19 mouse cellular contexts compared by ENCODE assay signal in the genomic region with DNA sequence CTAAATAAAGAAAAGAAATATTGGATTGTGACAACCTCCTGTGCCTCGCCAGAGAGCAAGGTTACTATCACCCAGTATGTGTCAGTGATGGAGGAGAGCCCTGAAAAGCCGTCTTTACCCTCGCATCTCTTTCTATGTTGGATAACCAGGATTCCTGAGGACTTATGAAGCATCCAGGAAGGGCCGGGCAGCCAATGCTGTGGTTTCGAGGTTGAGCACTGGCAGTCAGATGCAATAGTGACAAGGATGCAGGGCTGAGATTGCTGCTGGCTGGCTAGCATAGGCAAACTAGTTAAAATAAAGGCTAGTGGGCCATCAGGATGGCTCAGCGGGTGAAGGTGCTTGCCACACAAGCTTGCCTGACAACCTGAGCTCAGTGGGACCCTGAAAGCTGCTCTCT.
DNase-seq lines count a peak whose midpoint lies in the region; TF ChIP-seq lines count a peak whose summit lies in the region.
"Had no signal": no experiment of that assay in that cellular context is flagged by ENCODE, and none has a peak within 500 bp of the region (broad histone marks: within the 10 kb centered on the region; RNA-seq: fewer than 3 reads in every experiment).

No protein-coding gene starts in this region.

- H3K4me1 ChIP-seq in embryonic fibroblast, embryonic 13.5 days (ENCODE audit: control insufficient read depth, insufficient read depth, low read length), result peaks cover 12% of the 10 kb centered on the region; the same call in 1 of the 2 replicates
- H3K4me1 ChIP-seq: embryonic facial prominence, embryonic 10.5 days; embryonic facial prominence, embryonic 12.5 days; forebrain, embryonic 13.5 days; forebrain, embryonic 15.5 days had no signal

- TF ChIP-seq CTCF in embryonic fibroblast, embryonic 13.5 days (IDR thresholded peaks at IDR 0.05; ENCODE audit: borderline replicate concordance, insufficient read depth, low read length), result no peak

- no peak for TF ChIP-seq POLR2A in embryonic fibroblast, embryonic 13.5 days (IDR thresholded peaks at IDR 0.05; ENCODE audit: low read depth, low read length)

- H3K27ac ChIP-seq in embryonic fibroblast, embryonic 13.5 days (ENCODE audit: insufficient read depth, low read length), result peak overlapping the region; percentile 74; the same call in 1 of the 2 replicates
- H3K27ac ChIP-seq: embryonic facial prominence, embryonic 10.5 days; embryonic facial prominence, embryonic 12.5 days; forebrain, embryonic 13.5 days; forebrain, embryonic 15.5 days had no signal

- peak; percentile 62 for DNase-seq in 3134 (ENCODE audit: extremely low read depth, insufficient read length, low spot score)
- DNase-seq in Muller cell, postnatal 12 days (ENCODE audit: inconsistent ontology term), result peak; percentile 42
- DNase-seq in frontal cortex, adult 2 months (ENCODE audit: extremely low spot score in 1 of 2, low spot score in 1 of 2), result no peak
- DNase-seq in layer of hippocampus, adult 9-10 months (ENCODE audit: low spot score), result no peak
- no peak for DNase-seq in heart, adult 18-20 months
- DNase-seq: adrenal gland, adult 8-10 months; adrenal gland, postnatal 14 days; adrenal gland, postnatal 36 days; B cell, adult 2 months; cerebellum, adult 11-12 months; cerebellum, adult 2 months; cerebellum, adult 9-10 months; cerebellum, postnatal 25 days; forebrain, postnatal 0 days had no signal

- no peak overlapping the region for H3K4me3 ChIP-seq in embryonic fibroblast, embryonic 13.5 days (ENCODE audit: insufficient read depth, low read length)
- H3K4me3 ChIP-seq: embryonic facial prominence, embryonic 10.5 days; embryonic facial prominence, embryonic 12.5 days; forebrain, embryonic 13.5 days; forebrain, embryonic 15.5 days had no signal

Comparison
In these comparisons a context has a peak if more than half of its experiments do, and no peak if none do; other contexts are left out.
1. DNase-seq: peak in 3134 (single experiment) and Muller cell, postnatal 12 days (single experiment); none in frontal cortex, adult 2 months (0 of 2), layer of hippocampus, adult 9-10 months (single experiment) and heart, adult 18-20 months (0 of 2).